Mouse (Mus musculus): ENCODE results near the gene Nrgn. TPM values are rescaled to one million over a fixed set of nuclear protein-coding genes. Genes with fewer than 3 reads are reported as not detected.
A peak's percentile ranks its signal among the peaks of the same experiment; 100 is the strongest.

Gene Nrgn
- polyA plus RNA-seq (2015; fragmentation: Nextera tagmentation; extraction: Ambion mirVana), result 3.4 and 3.7 TPM in 2 replicates

DNA sequence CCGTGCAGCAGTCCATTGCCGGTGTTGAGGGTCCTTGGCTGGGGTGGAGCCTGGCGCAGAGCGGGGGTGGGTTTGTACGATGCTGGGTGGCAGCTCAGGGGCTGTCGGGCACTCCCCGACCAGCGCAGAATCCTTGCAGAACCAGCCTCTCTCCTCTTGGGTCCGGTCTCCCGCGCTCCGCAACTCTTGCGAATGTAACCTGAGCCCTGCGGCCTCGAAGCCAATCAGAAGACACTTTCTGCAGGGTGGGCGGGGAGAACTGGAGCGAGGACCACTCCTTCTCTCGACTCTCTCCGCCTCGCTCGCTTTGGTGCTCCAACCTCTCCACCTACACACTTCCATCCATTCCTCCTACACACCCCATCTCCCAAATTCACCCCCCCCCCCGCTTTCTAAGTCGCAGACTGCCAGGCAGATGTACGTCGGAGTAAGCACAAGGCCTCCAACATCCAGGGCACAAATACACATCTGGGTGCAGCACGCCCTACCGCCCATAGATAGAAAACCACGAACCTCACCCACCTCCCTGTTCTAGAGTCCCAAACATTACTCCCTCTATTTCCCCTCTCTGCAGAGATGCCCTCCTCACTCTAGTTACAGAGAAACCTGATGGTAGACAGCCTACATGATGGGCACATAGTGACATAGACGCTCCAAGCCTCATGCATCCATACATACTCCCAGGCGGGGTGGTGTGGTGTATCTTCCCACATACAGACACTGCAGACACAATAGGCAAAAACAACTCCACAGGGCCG, at the start of gene Nrgn:
TSS of gene Nrgn (minus strand) at position 369 of the 758 bp plus-strand sequence.
- H3K4me3 ChIP-seq (replicated peaks), result peak within 1 kb of the TSS; percentile 43
- H3K9ac ChIP-seq (replicated peaks), result peak within 1 kb of the TSS; percentile 40
- peak; percentile 90 for ATAC-seq
- peaks cover 20% of the 10 kb centered on the region for H3K4me1 ChIP-seq (replicated peaks)
- 5% methylated on average over 31 of the region's 31 CpGs for WGBS
- no peaks in the 10 kb centered on the region for H3K36me3 ChIP-seq
- peaks cover 81% of the 10 kb centered on the region for H3K27me3 ChIP-seq
- H3K4me2 ChIP-seq (replicated peaks), result peak within 1 kb of the TSS; percentile 76
- no peak within 1 kb of the TSS for H3K27ac ChIP-seq
- H3K9me3 ChIP-seq, result no peaks in the 10 kb centered on the region

- WGBS, result 95% methylated on average over 2 of the region's 2 CpGs
- no peaks in the 10 kb centered on the region for H3K36me3 ChIP-seq
- 0 out of 2 replicates have a peak, but pooled peaks have one; percentile 17 for ATAC-seq
These were observed 48.0 kb upstream of the Nrgn start for GRCm38 (mm10) chr9:37600538-37601205.

DNA sequence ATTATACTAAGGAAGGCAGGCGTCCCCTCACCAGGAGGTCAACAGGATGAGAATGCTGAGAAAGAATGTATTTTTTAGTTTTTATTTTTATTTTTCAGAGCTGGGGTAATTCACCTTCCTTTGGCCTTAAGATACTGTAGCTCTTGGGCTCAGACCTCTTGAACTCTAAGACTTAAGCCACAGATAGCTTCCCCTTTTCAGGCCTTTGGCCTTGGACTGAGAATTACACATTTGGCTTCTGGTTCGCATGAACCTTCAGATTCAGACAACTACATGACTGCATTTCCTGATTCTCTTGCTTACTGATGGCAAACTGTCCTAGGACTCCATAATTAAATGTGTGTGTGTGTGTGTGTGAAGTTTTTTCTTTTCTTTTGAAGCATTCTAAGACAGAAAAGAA, 45.9 kb upstream of the Nrgn start:
- H3K4me2 ChIP-seq (replicated peaks), result no peak overlapping the region
- H3K9me3 ChIP-seq, result no peaks in the 10 kb centered on the region
- no peak overlapping the region for H3K27ac ChIP-seq
- 87% methylated on average over 2 of the region's 2 CpGs for WGBS
- H3K9ac ChIP-seq (replicated peaks), result no peak overlapping the region
- ATAC-seq, result no peak
- H3K4me1 ChIP-seq (replicated peaks), result no peaks in the 10 kb centered on the region
- H3K27me3 ChIP-seq, result no peaks in the 10 kb centered on the region
- no peak overlapping the region for H3K4me3 ChIP-seq (replicated peaks)
- no peaks in the 10 kb centered on the region for H3K36me3 ChIP-seq

More at GRCm38 (mm10) chr9:37600538-37601205, 48.0 kb upstream of the Nrgn start:
- Histone ChIP-seq H3K27me3 (no peaks in the 10 kb centered on the region), H3K4me3 (replicated peaks) (no peak overlapping the region), H3K27ac (no peak overlapping the region), H3K9me3 (no peaks in the 10 kb centered on the region), H3K9ac (replicated peaks) (no peak overlapping the region), H3K4me2 (replicated peaks) (no peak overlapping the region), H3K4me1 (replicated peaks) (no peaks in the 10 kb centered on the region)

DNA sequence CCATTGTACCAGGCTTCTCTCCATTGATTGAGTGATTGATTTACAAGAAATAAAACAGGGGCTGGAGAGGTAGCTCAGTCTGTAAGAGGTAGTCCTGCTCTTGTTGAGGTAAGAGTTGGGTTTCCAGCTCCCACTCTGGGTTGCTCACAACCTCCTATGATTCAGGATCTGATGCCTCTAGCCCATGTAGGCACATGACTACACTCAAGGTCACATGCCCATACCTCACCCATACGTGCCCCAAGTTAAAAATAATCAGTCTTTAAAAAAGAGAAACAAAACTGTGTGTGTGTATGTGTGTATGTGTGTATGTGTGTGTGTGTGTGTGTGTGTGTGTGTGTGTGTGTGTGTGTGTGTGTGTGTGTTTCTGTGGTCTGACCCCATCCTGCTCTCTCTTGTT, 42.9 kb upstream of the Nrgn start:
- Histone ChIP-seq H3K9ac (replicated peaks) (no peak overlapping the region), H3K4me2 (replicated peaks) (no peak overlapping the region), H3K36me3 (no peaks in the 10 kb centered on the region), H3K27me3 (no peaks in the 10 kb centered on the region), H3K9me3 (no peaks in the 10 kb centered on the region), H3K4me3 (replicated peaks) (no peak overlapping the region), H3K27ac (no peak overlapping the region), H3K4me1 (replicated peaks) (no peaks in the 10 kb centered on the region)
- 60% methylated on average over 1 of the region's 1 CpGs for WGBS
- ATAC-seq, result no peak

- no peaks in the 10 kb centered on the region for H3K9me3 ChIP-seq
- WGBS, result 95% methylated on average over 3 of the region's 3 CpGs
- H3K4me1 ChIP-seq (replicated peaks), result no peaks in the 10 kb centered on the region
- ATAC-seq, result no peak
- H3K4me3 ChIP-seq (replicated peaks), result no peak overlapping the region
- no peak overlapping the region for H3K27ac ChIP-seq
- no peak overlapping the region for H3K4me2 ChIP-seq (replicated peaks)
- H3K27me3 ChIP-seq, result no peaks in the 10 kb centered on the region
- H3K36me3 ChIP-seq, result no peaks in the 10 kb centered on the region
- H3K9ac ChIP-seq (replicated peaks), result no peak overlapping the region
These were observed 41.0 kb upstream of the Nrgn start for GRCm38 (mm10) chr9:37593690-37594089.

GRCm38 (mm10) chr9:37592633-37593032, 39.9 kb upstream of the Nrgn start:
- H3K27me3 ChIP-seq, result no peaks in the 10 kb centered on the region
- no peak overlapping the region for H3K9ac ChIP-seq (replicated peaks)
- H3K4me2 ChIP-seq (replicated peaks), result no peak overlapping the region
- no peak for ATAC-seq
- no peak overlapping the region for H3K4me3 ChIP-seq (replicated peaks)
- WGBS, result 61% methylated on average over 6 of the region's 6 CpGs
- no peaks in the 10 kb centered on the region for H3K36me3 ChIP-seq
- H3K4me1 ChIP-seq (replicated peaks), result no peaks in the 10 kb centered on the region
- H3K9me3 ChIP-seq, result no peaks in the 10 kb centered on the region; the same call in 1 of the 2 replicates
- H3K27ac ChIP-seq, result no peak overlapping the region

GRCm38 (mm10) chr9:37592025-37592424, 39.3 kb upstream of the Nrgn start:
- H3K9me3 ChIP-seq, result no peaks in the 10 kb centered on the region; the same call in 1 of the 2 replicates
- 77% methylated on average over 2 of the region's 2 CpGs for WGBS
- H3K27me3 ChIP-seq, result no peaks in the 10 kb centered on the region
- H3K4me1 ChIP-seq (replicated peaks), result no peaks in the 10 kb centered on the region
- no peaks in the 10 kb centered on the region for H3K36me3 ChIP-seq
- no peak overlapping the region for H3K4me2 ChIP-seq (replicated peaks)
- no peak overlapping the region for H3K4me3 ChIP-seq (replicated peaks)
- no peak for ATAC-seq
- H3K27ac ChIP-seq, result no peak overlapping the region
- no peak overlapping the region for H3K9ac ChIP-seq (replicated peaks)

DNA sequence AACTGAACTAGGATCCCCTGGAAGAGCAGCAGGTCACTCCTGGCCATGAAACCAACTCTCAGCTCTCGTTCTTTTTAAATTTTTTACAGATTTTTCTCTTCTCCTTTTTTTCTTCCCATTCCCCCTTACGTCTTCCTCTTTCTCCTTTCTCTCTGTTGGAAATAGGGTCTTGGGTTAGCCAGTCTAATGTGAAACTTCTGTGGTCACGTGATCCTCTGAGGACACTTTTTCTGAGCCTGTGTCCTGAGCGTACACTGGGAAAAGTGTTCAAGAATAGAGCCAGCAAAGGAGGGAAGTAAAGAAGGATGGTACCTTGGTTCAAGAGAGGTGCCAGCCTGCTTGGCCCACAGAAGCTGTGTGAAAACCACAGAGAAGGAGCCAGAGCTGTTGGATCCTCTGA, 37.7 kb upstream of the Nrgn start:
- no peaks in the 10 kb centered on the region for H3K36me3 ChIP-seq
- H3K9me3 ChIP-seq, result no peaks in the 10 kb centered on the region; the same call in 1 of the 2 replicates
- WGBS, result 84% methylated on average over 4 of the region's 4 CpGs
- H3K27ac ChIP-seq, result no peak overlapping the region
- H3K9ac ChIP-seq (replicated peaks), result no peak overlapping the region
- no peaks in the 10 kb centered on the region for H3K27me3 ChIP-seq
- no peak for ATAC-seq
- no peak overlapping the region for H3K4me2 ChIP-seq (replicated peaks)
- H3K4me1 ChIP-seq (replicated peaks), result no peaks in the 10 kb centered on the region
- H3K4me3 ChIP-seq (replicated peaks), result no peak overlapping the region

DNA sequence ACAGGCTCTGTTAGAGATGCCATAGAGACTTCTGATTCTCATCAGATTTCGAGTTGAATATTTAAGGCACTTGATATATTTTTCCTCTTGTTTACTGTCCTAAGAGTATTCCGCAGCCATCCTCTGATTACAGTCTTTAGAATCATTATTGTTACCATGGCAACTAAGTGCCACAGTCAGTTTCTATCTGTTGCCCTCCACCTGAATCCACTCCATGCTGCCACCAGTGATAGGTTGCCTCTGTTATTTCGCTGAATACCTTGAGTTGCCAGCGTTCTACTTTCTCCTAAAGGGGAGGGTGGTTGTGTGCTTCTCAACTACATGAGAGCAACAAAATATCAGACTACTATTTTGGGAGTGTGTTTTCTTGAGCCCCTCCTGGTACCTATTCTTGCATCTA, 34.0 kb upstream of the Nrgn start:
- 79% methylated on average over 4 of the region's 4 CpGs for WGBS
- Histone ChIP-seq H3K9ac (replicated peaks) (no peak overlapping the region), H3K27ac (no peak overlapping the region), H3K36me3 (no peaks in the 10 kb centered on the region), H3K9me3 (no peaks in the 10 kb centered on the region; the same call in 1 of the 2 replicates), H3K4me2 (replicated peaks) (no peak overlapping the region), H3K4me1 (replicated peaks) (no peaks in the 10 kb centered on the region), H3K4me3 (replicated peaks) (no peak overlapping the region), H3K27me3 (no peaks in the 10 kb centered on the region)
- ATAC-seq, result no peak

GRCm38 (mm10) chr9:37583594-37583993, 30.9 kb upstream of the Nrgn start:
- Histone ChIP-seq H3K27me3 (no peaks in the 10 kb centered on the region), H3K4me2 (replicated peaks) (no peak overlapping the region), H3K36me3 (no peaks in the 10 kb centered on the region), H3K4me3 (replicated peaks) (no peak overlapping the region), H3K9me3 (no peaks in the 10 kb centered on the region; the same call in 1 of the 2 replicates), H3K9ac (replicated peaks) (no peak overlapping the region), H3K4me1 (replicated peaks) (no peaks in the 10 kb centered on the region), H3K27ac (no peak overlapping the region)
- ATAC-seq, result no peak
- WGBS, result 86% methylated on average over 5 of the region's 5 CpGs

GRCm38 (mm10) chr9:37576436-37576930, 23.8 kb upstream of the Nrgn start:
- H3K4me3 ChIP-seq (replicated peaks), result no peak overlapping the region; the same call in 1 of the 2 replicates
- H3K27me3 ChIP-seq, result no peaks in the 10 kb centered on the region
- H3K9ac ChIP-seq (replicated peaks), result no peak overlapping the region
- peak; percentile 80 for ATAC-seq
- no peaks in the 10 kb centered on the region for H3K9me3 ChIP-seq
- no peaks in the 10 kb centered on the region for H3K36me3 ChIP-seq
- H3K4me1 ChIP-seq (replicated peaks), result peaks cover 7% of the 10 kb centered on the region
- H3K4me2 ChIP-seq (replicated peaks), result peak overlapping the region; percentile 27; the same call in 1 of the 2 replicates
- 38% methylated on average over 14 of the region's 14 CpGs for WGBS
- 0 out of 2 replicates have a peak overlapping the region, but pooled peaks have one; percentile 9 for H3K27ac ChIP-seq

DNA sequence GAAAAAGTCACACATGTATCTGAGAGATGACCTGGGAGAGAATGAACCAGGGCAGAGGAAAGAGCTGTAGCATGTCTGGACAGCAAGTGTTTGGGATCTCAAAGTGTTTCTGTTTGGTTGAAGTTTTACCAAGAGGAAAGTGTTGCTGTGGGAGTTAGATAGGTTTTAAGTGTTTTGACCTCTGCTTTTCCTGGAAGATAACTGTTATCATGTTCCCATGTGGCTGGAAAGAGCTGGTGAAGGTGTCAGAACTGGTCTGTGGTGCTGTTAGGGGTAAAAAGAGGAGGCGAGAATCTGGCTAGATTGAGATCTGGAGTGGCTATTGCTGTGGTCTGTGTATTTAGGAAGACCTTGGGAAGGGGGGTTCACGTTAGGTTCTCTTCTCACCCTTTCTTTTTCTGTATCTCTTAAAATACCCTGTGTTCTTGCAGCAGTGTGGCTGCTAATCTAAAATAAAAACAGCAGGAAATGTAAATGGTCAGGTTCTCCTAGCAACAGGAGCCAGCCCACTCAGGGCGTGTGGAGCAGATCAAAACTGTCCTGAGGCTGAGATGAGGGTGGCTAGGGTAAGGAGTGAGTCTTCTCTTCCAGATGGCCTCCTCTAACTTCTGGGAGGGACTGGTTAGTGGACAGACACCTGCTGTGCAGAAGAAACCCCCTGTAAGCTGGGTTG, 19.6 kb upstream of the Nrgn start:
- H3K4me1 ChIP-seq (replicated peaks), result peaks cover 17% of the 10 kb centered on the region
- no peaks in the 10 kb centered on the region for H3K36me3 ChIP-seq
- H3K4me3 ChIP-seq (replicated peaks), result no peak overlapping the region
- no peak overlapping the region for H3K4me2 ChIP-seq (replicated peaks)
- H3K9me3 ChIP-seq, result no peaks in the 10 kb centered on the region
- H3K9ac ChIP-seq (replicated peaks), result no peak overlapping the region
- no peaks in the 10 kb centered on the region for H3K27me3 ChIP-seq
- WGBS, result 54% methylated on average over 3 of the region's 3 CpGs
- H3K27ac ChIP-seq, result no peak overlapping the region
- ATAC-seq, result no peak
